Mouse (Mus musculus): Measurements from ENCODE around the gene Naa50. TPM values are rescaled to one million over a fixed set of nuclear protein-coding genes. Genes with fewer than 3 reads are reported as not detected.

Gene Naa50
- polyA plus RNA-seq, 1 experiment = 170 TPM

GRCm38 (mm10) chr16:44178555-44178954 lies 38.9 kb downstream of the Naa50 start:
- no peaks in the 10 kb centered on the region for H3K36me3 ChIP-seq (ENCODE audit: control insufficient read depth, insufficient read depth, low read length, poor library complexity, severe bottlenecking)
- no peak overlapping the region for H3K27ac ChIP-seq (ENCODE audit: insufficient read depth, low read length)
- no peaks in the 10 kb centered on the region for H3K27me3 ChIP-seq (ENCODE audit: control insufficient read depth, insufficient read depth, low read length, poor library complexity, severe bottlenecking)
- no peak for TF ChIP-seq CTCF (IDR thresholded peaks at IDR 0.05; ENCODE audit: low read depth, low read length)
- TF ChIP-seq EP300 (IDR thresholded peaks at IDR 0.05; ENCODE audit: insufficient read depth, low read depth, low read length) = no peak
- TF ChIP-seq POLR2A (IDR thresholded peaks at IDR 0.05; ENCODE audit: insufficient read depth, low read length) = no peak
- no peak overlapping the region for H3K4me3 ChIP-seq (ENCODE audit: low read depth, low read length)
- H3K4me1 ChIP-seq (ENCODE audit: control insufficient read depth, insufficient read depth, low read length) = no peaks in the 10 kb centered on the region
- H3K9ac ChIP-seq (ENCODE audit: low read depth, poor library complexity, severe bottlenecking) = no peak overlapping the region
- no peaks in the 10 kb centered on the region for H3K9me3 ChIP-seq (replicated peaks; ENCODE audit: control insufficient read depth, insufficient read depth, low read length, poor library complexity, severe bottlenecking)

DNA sequence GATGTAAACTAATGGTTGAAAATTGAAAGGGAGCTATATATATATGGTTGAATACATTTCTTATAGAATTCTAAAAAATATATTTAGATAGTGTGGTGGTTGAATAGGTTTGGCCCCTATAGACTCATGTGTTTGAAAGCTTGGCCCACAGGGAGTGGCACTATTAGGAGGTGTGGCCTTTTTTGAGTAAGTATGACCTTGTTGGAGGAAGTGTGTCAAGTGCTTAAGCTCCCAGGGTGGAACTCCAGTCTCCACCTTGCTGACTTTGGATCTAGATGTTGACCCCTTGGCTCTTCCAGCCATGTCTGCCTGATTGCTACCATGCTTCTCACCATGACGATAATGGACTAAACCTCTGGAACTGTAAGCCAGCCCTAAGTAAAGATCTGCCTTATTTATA lies 43.0 kb downstream of the Naa50 start:
- H3K9ac ChIP-seq (ENCODE audit: low read depth, poor library complexity, severe bottlenecking) = no peak overlapping the region
- no peaks in the 10 kb centered on the region for H3K36me3 ChIP-seq (ENCODE audit: control insufficient read depth, insufficient read depth, low read length, poor library complexity, severe bottlenecking)
- H3K27me3 ChIP-seq (ENCODE audit: control insufficient read depth, insufficient read depth, low read length, poor library complexity, severe bottlenecking) = no peaks in the 10 kb centered on the region
- H3K4me3 ChIP-seq (ENCODE audit: low read depth, low read length) = no peak overlapping the region
- no peak overlapping the region for H3K27ac ChIP-seq (ENCODE audit: insufficient read depth, low read length)
- no peaks in the 10 kb centered on the region for H3K9me3 ChIP-seq (replicated peaks; ENCODE audit: control insufficient read depth, insufficient read depth, low read length, poor library complexity, severe bottlenecking)
- no peaks in the 10 kb centered on the region for H3K4me1 ChIP-seq (ENCODE audit: control insufficient read depth, insufficient read depth, low read length)
- no peak for TF ChIP-seq CTCF (IDR thresholded peaks at IDR 0.05; ENCODE audit: low read depth, low read length)
- no peak for TF ChIP-seq POLR2A (IDR thresholded peaks at IDR 0.05; ENCODE audit: insufficient read depth, low read length)
- no peak for TF ChIP-seq EP300 (IDR thresholded peaks at IDR 0.05; ENCODE audit: insufficient read depth, low read depth, low read length)

GRCm38 (mm10) chr16:44184769-44185168 lies 45.1 kb downstream of the Naa50 start:
- H3K4me3 ChIP-seq (ENCODE audit: low read depth, low read length) = no peak overlapping the region
- H3K36me3 ChIP-seq (ENCODE audit: control insufficient read depth, insufficient read depth, low read length, poor library complexity, severe bottlenecking) = no peaks in the 10 kb centered on the region
- no peaks in the 10 kb centered on the region for H3K9me3 ChIP-seq (replicated peaks; ENCODE audit: control insufficient read depth, insufficient read depth, low read length, poor library complexity, severe bottlenecking)
- no peak overlapping the region for H3K27ac ChIP-seq (ENCODE audit: insufficient read depth, low read length)
- no peak overlapping the region for H3K9ac ChIP-seq (ENCODE audit: low read depth, poor library complexity, severe bottlenecking)
- H3K4me1 ChIP-seq (ENCODE audit: control insufficient read depth, insufficient read depth, low read length) = no peaks in the 10 kb centered on the region
- no peaks in the 10 kb centered on the region for H3K27me3 ChIP-seq (ENCODE audit: control insufficient read depth, insufficient read depth, low read length, poor library complexity, severe bottlenecking)
- TF ChIP-seq EP300 (IDR thresholded peaks at IDR 0.05; ENCODE audit: insufficient read depth, low read depth, low read length) = no peak
- TF ChIP-seq POLR2A (IDR thresholded peaks at IDR 0.05; ENCODE audit: insufficient read depth, low read length) = no peak
- no peak for TF ChIP-seq CTCF (IDR thresholded peaks at IDR 0.05; ENCODE audit: low read depth, low read length)

DNA sequence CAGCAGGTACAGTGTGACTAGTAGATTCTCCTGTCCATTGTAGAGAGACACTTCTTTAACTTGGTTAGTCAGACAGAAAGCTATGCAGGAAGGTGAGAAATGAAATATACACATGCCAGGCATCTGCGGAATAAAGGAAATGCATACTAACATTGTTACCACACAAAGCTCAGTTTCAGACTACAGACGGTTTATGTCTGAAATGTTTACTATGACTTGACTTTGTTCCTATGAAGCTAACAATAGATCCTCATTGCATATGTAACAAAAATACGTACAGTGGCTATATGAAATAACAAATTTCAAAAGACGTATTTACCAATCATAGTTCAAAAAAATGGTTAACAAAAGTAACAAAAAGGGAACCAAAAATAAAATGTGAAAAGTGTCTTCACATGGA lies 47.5 kb downstream of the Naa50 start:
- Histone ChIP-seq H3K36me3 (ENCODE audit: control insufficient read depth, insufficient read depth, low read length, poor library complexity, severe bottlenecking) (no peaks in the 10 kb centered on the region), H3K9ac (ENCODE audit: low read depth, poor library complexity, severe bottlenecking) (no peak overlapping the region), H3K9me3 (replicated peaks; ENCODE audit: control insufficient read depth, insufficient read depth, low read length, poor library complexity, severe bottlenecking) (no peaks in the 10 kb centered on the region), H3K27me3 (ENCODE audit: control insufficient read depth, insufficient read depth, low read length, poor library complexity, severe bottlenecking) (no peaks in the 10 kb centered on the region), H3K4me1 (ENCODE audit: control insufficient read depth, insufficient read depth, low read length) (no peaks in the 10 kb centered on the region), H3K27ac (ENCODE audit: insufficient read depth, low read length) (no peak overlapping the region), H3K4me3 (ENCODE audit: low read depth, low read length) (no peak overlapping the region)
- no peak for TF ChIP-seq EP300 (IDR thresholded peaks at IDR 0.05; ENCODE audit: insufficient read depth, low read depth, low read length)
- TF ChIP-seq POLR2A (IDR thresholded peaks at IDR 0.05; ENCODE audit: insufficient read depth, low read length) = no peak
- no peak for TF ChIP-seq CTCF (IDR thresholded peaks at IDR 0.05; ENCODE audit: low read depth, low read length)

GRCm38 (mm10) chr16:44188766-44189165 lies 49.1 kb downstream of the Naa50 start:
- no peaks in the 10 kb centered on the region for H3K27me3 ChIP-seq (ENCODE audit: control insufficient read depth, insufficient read depth, low read length, poor library complexity, severe bottlenecking)
- no peak overlapping the region for H3K4me3 ChIP-seq (ENCODE audit: low read depth, low read length)
- no peaks in the 10 kb centered on the region for H3K36me3 ChIP-seq (ENCODE audit: control insufficient read depth, insufficient read depth, low read length, poor library complexity, severe bottlenecking)
- H3K9ac ChIP-seq (ENCODE audit: low read depth, poor library complexity, severe bottlenecking) = no peak overlapping the region
- no peaks in the 10 kb centered on the region for H3K9me3 ChIP-seq (replicated peaks; ENCODE audit: control insufficient read depth, insufficient read depth, low read length, poor library complexity, severe bottlenecking)
- no peak for TF ChIP-seq POLR2A (IDR thresholded peaks at IDR 0.05; ENCODE audit: insufficient read depth, low read length)
- peak; percentile 7 for TF ChIP-seq CTCF (IDR thresholded peaks at IDR 0.05; ENCODE audit: low read depth, low read length)
- no peak overlapping the region for H3K27ac ChIP-seq (ENCODE audit: insufficient read depth, low read length)
- no peaks in the 10 kb centered on the region for H3K4me1 ChIP-seq (ENCODE audit: control insufficient read depth, insufficient read depth, low read length)

DNA sequence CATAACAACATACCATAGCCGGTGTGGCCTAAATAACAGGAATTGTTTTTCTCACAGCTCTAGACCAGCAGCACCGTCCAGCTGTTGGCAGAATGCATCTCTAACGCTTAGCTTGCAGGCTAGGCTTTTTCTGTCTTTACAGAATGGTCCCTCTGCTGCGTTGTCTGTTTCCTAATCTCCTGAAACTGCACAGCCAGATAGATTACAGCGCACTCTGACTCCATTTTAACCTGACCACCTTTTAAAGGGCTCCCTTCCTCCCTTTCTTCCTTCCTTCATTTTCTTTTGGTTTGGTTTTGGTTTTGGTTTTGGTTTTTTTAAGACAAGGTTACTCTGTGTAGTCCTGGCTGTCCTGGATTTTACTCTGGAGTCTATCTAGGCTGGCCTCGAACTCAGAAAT lies 50.4 kb downstream of the Naa50 start:
- TF ChIP-seq EP300 (IDR thresholded peaks at IDR 0.05; ENCODE audit: insufficient read depth, low read depth, low read length) (no peak), POLR2A (IDR thresholded peaks at IDR 0.05; ENCODE audit: insufficient read depth, low read length) (no peak), CTCF (IDR thresholded peaks at IDR 0.05; ENCODE audit: low read depth, low read length) (no peak)
- Histone ChIP-seq H3K36me3 (ENCODE audit: control insufficient read depth, insufficient read depth, low read length, poor library complexity, severe bottlenecking) (no peaks in the 10 kb centered on the region), H3K4me3 (ENCODE audit: low read depth, low read length) (no peak overlapping the region), H3K4me1 (ENCODE audit: control insufficient read depth, insufficient read depth, low read length) (no peaks in the 10 kb centered on the region), H3K27ac (ENCODE audit: insufficient read depth, low read length) (no peak overlapping the region), H3K27me3 (ENCODE audit: control insufficient read depth, insufficient read depth, low read length, poor library complexity, severe bottlenecking) (no peaks in the 10 kb centered on the region), H3K9ac (ENCODE audit: low read depth, poor library complexity, severe bottlenecking) (no peak overlapping the region), H3K9me3 (replicated peaks; ENCODE audit: control insufficient read depth, insufficient read depth, low read length, poor library complexity, severe bottlenecking) (no peaks in the 10 kb centered on the region)
